Mouse (Mus musculus) stomach, embryonic 16.5 days (tissue): ENCODE results near the gene Slc25a39. TPM values are rescaled to one million over a fixed set of nuclear protein-coding genes. Genes with fewer than 3 reads are reported as not detected.

ENCODE experiments used
- ATAC-seq: fragments of 200-750 bp; cut with Nextera tagmentation; 2 replicates; pipeline ENCODE4 v1.8.0; 2017; ENCODE audit warnings: moderate number of reproducible peaks, moderate TSS enrichment; ENCODE audit not compliant: insufficient read depth, low FRiP score
- H3K27ac ChIP-seq: fragments of 300-500 bp; sonication (generic); 2 replicates; pipeline ENCODE4 v1.5.1; 2014; ENCODE audit warnings: low read length
- H3K27me3 ChIP-seq: fragments of 300-500 bp; sonication (generic); 2 replicates; pipeline ENCODE4 v1.6.1; 2014; ENCODE audit warnings: low read length, control low read depth, mixed read lengths; ENCODE audit not compliant: control insufficient read depth, insufficient read depth
- H3K36me3 ChIP-seq: fragments of 300-500 bp; sonication (generic); 2 replicates; pipeline ENCODE4 v1.6.1; 2014; ENCODE audit warnings: low read length; ENCODE audit not compliant: control insufficient read depth, insufficient read depth
- H3K4me1 ChIP-seq: fragments of 300-500 bp; sonication (generic); 2 replicates; pipeline ENCODE4 v1.6.1; 2014; ENCODE audit warnings: low read length, control low read depth, mixed read lengths; ENCODE audit not compliant: control insufficient read depth, insufficient read depth
- H3K4me2 ChIP-seq: fragments of 300-500 bp; sonication (generic); 2 replicates; pipeline ENCODE4 v1.6.1; 2014; ENCODE audit warnings: low read depth, low read length, mixed read lengths
- H3K4me3 ChIP-seq: fragments of 300-500 bp; sonication (generic); replicated peaks from 2 replicates; pipeline ENCODE4 v1.5.1; 2014; ENCODE audit warnings: mild to moderate bottlenecking, low read length
- H3K9ac ChIP-seq: fragments of 300-500 bp; sonication (generic); 2 replicates; pipeline ENCODE4 v1.6.1; 2014; ENCODE audit warnings: low read length
- H3K9me3 ChIP-seq: fragments of 300-500 bp; sonication (generic); replicated peaks from 2 replicates; pipeline ENCODE4 v1.6.1; 2016; ENCODE audit warnings: low read length, control low read depth; ENCODE audit not compliant: control insufficient read depth
- WGBS: fragments of 180-500 bp; shearing (Covaris S2); extraction: QIAGEN DNeasy Blood & Tissue Kit; methylation state at CpG from one replicate; pipeline ENCODE4 v1.1.7; 2014; 5-methylcytosine and 5-hydroxymethylcytosine counted together
- polyA plus RNA-seq: library from polyadenylated mRNA; unstranded; fragments of >200 nt; fragmentation: Nextera tagmentation; extraction: Ambion mirVana; gene quantifications from 2 replicates; pipeline ENCODE4 v1.2.1, GENCODE M21; 2015

The Slc25a39 gene
- polyA plus RNA-seq, 1 experiment from 2014 or later = 239 TPM

- Histone ChIP-seq H3K9ac (0 out of 2 replicates have a peak overlapping the region, but pooled peaks have one; percentile 28), H3K9me3 (no peaks in the 10 kb centered on the region), H3K27me3 (no peaks in the 10 kb centered on the region), H3K36me3 (no peaks in the 10 kb centered on the region), H3K4me1 (peaks cover 29% of the 10 kb centered on the region), H3K27ac (no peak overlapping the region; the same call in 1 of the 2 replicates), H3K4me2 (no peak overlapping the region), H3K4me3 (no peak overlapping the region)
- WGBS = 76% methylated on average over 3 of the region's 3 CpGs
- ATAC-seq = no peak
Observed at GRCm38 (mm10) chr11:102409795-102410330, 2.1 kb upstream of the Slc25a39 start.

GRCm38 (mm10) chr11:102408888-102409794 lies 1.4 kb upstream of the Slc25a39 start:
- peak overlapping the region; percentile 86 for H3K4me2 ChIP-seq
- no peaks in the 10 kb centered on the region for H3K27me3 ChIP-seq
- peak overlapping the region; percentile 93 for H3K4me3 ChIP-seq
- no peaks in the 10 kb centered on the region for H3K9me3 ChIP-seq
- H3K4me1 ChIP-seq = peaks cover 29% of the 10 kb centered on the region
- H3K9ac ChIP-seq = peak overlapping the region; percentile 57
- no peaks in the 10 kb centered on the region for H3K36me3 ChIP-seq
- 33% methylated on average over 15 of the region's 15 CpGs for WGBS
- peak overlapping the region; percentile 90 for H3K27ac ChIP-seq
- ATAC-seq = no peak

GRCm38 (mm10) chr11:102408344-102408876 lies 664 bp upstream of the Slc25a39 start:
- ATAC-seq = peak; percentile 95
- Histone ChIP-seq H3K27me3 (no peaks in the 10 kb centered on the region), H3K4me3 (peak overlapping the region; percentile 93), H3K9me3 (no peaks in the 10 kb centered on the region), H3K9ac (peak overlapping the region; percentile 90), H3K36me3 (peaks cover 4% of the 10 kb centered on the region; the same call in 1 of the 2 replicates), H3K4me2 (peak overlapping the region; percentile 86), H3K27ac (peak overlapping the region; percentile 90), H3K4me1 (peaks cover 29% of the 10 kb centered on the region)
- WGBS = under 1% methylated on average over 32 of the region's 32 CpGs

GRCm38 (mm10) chr11:102406900-102407833 lies 579 bp downstream of the Slc25a39 start:
- H3K9ac ChIP-seq = peak overlapping the region; percentile 90
- under 1% methylated on average over 85 of the region's 85 CpGs for WGBS
- ATAC-seq = peak; percentile 76
- H3K36me3 ChIP-seq = peaks cover 14% of the 10 kb centered on the region
- no peaks in the 10 kb centered on the region for H3K27me3 ChIP-seq
- peak overlapping the region; percentile 86 for H3K4me2 ChIP-seq
- H3K4me3 ChIP-seq = peak overlapping the region; percentile 93
- H3K9me3 ChIP-seq = no peaks in the 10 kb centered on the region
- peaks cover 29% of the 10 kb centered on the region for H3K4me1 ChIP-seq
- peak overlapping the region; percentile 90 for H3K27ac ChIP-seq

GRCm38 (mm10) chr11:102406401-102406800 lies 1.3 kb downstream of the Slc25a39 start:
- Histone ChIP-seq H3K4me2 (peak overlapping the region; percentile 57), H3K4me1 (peaks cover 27% of the 10 kb centered on the region), H3K9me3 (no peaks in the 10 kb centered on the region), H3K9ac (peak overlapping the region; percentile 90), H3K36me3 (peaks cover 14% of the 10 kb centered on the region), H3K27me3 (no peaks in the 10 kb centered on the region), H3K27ac (peak overlapping the region; percentile 90), H3K4me3 (peak overlapping the region; percentile 93)
- 11% methylated on average over 3 of the region's 3 CpGs for WGBS
- no peak for ATAC-seq

- peak overlapping the region; percentile 90 for H3K9ac ChIP-seq
- H3K36me3 ChIP-seq = peaks cover 14% of the 10 kb centered on the region
- H3K4me1 ChIP-seq = peaks cover 26% of the 10 kb centered on the region
- no peak for ATAC-seq
- no peak overlapping the region for H3K27ac ChIP-seq
- H3K4me3 ChIP-seq = peak overlapping the region; percentile 93
- H3K9me3 ChIP-seq = no peaks in the 10 kb centered on the region
- H3K4me2 ChIP-seq = peak overlapping the region; percentile 57; the same call in 1 of the 2 replicates
- WGBS = 82% methylated on average over 11 of the region's 11 CpGs
- no peaks in the 10 kb centered on the region for H3K27me3 ChIP-seq
Observed at GRCm38 (mm10) chr11:102405544-102406285, 2.0 kb downstream of the Slc25a39 start.

- Histone ChIP-seq H3K27me3 (peaks cover 9% of the 10 kb centered on the region), H3K9ac (no peak overlapping the region), H3K27ac (no peak overlapping the region), H3K36me3 (peaks cover 14% of the 10 kb centered on the region), H3K9me3 (no peaks in the 10 kb centered on the region), H3K4me2 (no peak overlapping the region), H3K4me1 (peaks cover 29% of the 10 kb centered on the region), H3K4me3 (no peak overlapping the region)
- no peak for ATAC-seq
- 83% methylated on average over 18 of the region's 18 CpGs for WGBS
Observed at GRCm38 (mm10) chr11:102404161-102405010, 3.4 kb downstream of the Slc25a39 start.
